Mouse (Mus musculus) erythroblast, embryonic 14.5 days (primary cell): ENCODE measurements around the gene Mdm4.

Experiments used
- GATA1 ChIP-seq: IDR thresholded peaks from 2 replicates; pipeline ENCODE4 v1.6.1; 2012; ENCODE audit warnings: low read length, inconsistent platforms, mixed read lengths
- TAL1 ChIP-seq: IDR thresholded peaks from 3 replicates; pipeline ENCODE4 v1.6.1; 2012; ENCODE audit warnings: low read length, inconsistent platforms, mixed read lengths

DNA sequence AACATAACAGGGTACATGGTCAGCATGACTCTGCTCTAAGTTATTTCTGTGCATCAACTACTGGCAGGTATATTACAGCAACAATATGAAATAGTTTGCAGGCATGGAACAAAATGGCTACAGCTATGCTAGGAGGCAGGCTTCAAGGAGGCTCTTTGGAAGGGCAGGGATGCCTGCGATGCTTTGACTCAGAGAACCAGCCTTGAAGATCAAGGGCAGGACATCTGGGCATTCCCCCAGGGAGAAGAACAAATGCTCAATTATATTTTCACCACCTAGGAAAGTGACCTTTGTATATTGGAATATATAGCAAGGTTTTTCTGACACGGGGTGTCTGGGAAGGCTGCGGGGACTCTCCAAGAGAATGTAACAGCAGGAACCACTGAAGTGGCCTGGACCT, 68.6 kb downstream of the Mdm4 start:
- TF ChIP-seq GATA1 (no peak), TAL1 (no peak)
